Mouse (Mus musculus): Measurements from ENCODE around the gene Fbxo41.

DNA sequence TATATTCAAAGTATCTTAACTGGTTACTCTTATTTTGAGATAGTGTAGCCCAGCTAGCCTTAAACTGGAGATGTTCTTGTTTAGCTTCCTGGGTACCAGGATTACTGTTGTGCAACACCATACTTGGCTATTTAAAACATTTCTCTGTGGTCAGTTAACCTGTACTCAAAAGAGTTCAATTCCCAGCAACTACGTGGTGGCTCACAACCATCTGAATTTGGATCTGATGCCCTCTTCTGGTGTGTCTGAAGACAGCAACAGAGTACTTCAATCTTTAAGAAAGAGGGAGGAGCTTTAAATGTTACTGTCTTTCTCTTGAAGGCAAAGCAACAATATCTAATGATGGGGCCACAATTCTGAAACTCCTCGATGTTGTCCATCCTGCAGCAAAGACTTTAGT is 43.2 kb downstream of the Fbxo41 start:
- TF ChIP-seq GATA1 (IDR thresholded peaks at IDR 0.05; ENCODE audit: borderline replicate concordance, low read length) (no peak), FLI1 (IDR thresholded peaks at IDR 0.05; ENCODE audit: low read length) (no peak)

Data from megakaryocyte, embryonic 14.5 days (primary cell).